Mouse (Mus musculus): Measurements from ENCODE around the gene Cyb561.

Cyb561 gene

DNA sequence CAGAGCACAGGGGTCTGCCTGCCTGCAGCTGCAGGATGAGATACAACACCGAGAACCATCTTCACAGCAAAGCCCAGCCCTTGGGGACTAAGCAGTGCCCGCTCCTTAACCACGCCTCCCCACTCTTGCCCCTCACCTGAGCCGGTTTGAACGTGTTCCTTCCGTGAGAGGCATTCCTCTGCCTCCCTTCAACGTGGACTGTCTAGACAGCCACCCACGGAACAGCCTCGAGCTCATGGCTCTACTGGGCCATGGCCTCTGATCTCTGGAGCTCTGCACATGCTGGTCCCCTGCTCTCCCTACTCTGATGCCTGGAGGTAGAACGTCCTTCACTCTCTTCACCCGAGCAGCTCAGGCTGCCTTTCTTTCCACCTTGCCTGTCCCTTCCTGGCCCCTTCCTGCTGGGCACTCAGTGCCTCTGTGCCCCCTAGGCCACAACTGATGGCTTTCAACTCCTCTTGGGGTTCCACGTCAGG, at the start of gene Cyb561:
TSS of gene Cyb561 (minus strand) at position 426 of the 476 bp plus-strand sequence.
- DNase-seq: no peak

DNA sequence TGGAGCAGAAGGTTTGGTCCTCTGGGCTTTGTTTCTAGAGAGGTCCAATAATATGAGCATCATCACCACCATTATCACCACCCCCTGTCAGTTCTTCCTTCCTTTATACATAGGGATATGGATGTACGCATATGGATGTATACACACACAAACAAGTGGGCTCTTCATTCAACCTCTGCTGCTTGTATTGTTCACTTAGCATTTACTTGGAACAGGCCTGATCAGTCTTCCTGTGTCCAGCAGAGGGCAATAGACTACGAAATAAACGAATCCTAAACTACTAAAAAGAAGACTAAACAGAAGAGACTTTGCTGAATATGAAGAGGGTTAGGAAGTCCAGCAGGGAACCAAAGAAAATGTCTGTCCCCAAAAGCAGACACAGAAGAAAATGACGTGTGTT, 48.6 kb upstream of the Cyb561 start:
- DNase-seq: peak; percentile 20 to 49

DNA sequence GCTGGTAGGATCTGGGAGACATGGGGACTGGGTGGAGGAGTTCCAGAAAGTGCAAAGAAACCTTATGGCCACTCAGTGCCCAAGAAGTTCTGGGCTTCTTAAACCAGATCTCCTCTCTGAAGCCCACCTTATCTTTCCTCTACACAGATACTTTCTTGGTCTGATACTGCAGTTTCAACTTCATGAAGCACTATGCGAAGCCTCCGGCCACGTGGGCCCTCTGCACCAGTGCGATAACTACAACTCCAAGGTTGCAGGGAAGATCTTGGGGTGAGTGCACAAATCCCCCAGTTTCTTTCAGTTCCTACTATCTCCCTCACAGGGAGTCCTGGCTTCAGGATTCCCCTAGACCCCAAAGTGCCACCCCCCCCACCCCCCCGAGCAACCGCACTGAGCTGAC, 46.9 kb upstream of the Cyb561 start:
- no peak for DNase-seq

DNA sequence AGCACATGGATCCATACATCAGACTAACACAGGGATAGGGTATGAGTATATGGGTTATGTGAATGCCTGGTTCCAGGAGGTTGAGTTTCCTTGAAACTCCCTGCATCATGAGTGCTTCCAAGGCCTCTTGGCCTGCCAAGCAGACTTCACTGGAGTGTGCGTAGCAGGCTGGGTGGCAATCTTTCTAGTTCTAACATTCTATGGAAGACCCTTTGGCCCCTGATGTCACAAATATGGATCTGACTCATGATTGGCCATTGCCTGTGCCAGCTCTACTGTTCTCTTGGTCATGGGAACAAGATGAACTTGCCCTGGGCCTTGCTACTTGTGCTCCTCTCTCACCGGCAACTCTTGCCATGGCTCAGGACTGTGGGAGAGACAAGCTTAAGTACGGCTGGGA, 41.2 kb upstream of the Cyb561 start, which contains the start of gene Ace3:
TSS of gene Ace3 (plus strand) at position 301 of the 400 bp plus-strand sequence.
- no peak for DNase-seq

DNA sequence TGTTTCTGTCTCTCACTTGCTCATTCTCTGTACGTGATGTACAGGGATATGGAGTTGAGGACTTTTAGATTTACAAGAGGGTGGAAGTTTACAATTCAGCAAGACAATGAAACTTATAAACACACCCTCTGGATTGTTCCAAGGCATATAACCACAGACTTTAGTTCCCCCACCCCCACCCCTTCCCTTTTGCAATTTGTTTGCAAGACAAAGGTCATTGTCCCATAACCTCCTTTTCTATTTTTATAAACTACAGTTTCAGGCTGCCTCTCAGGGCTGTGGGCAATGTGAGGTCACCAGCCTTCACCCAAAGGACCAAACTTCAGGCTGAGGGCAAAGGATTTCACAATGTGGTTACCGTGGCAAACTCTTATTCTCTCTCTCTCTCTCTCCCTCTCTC, 37.1 kb upstream of the Cyb561 start:
- no peak for DNase-seq

DNA sequence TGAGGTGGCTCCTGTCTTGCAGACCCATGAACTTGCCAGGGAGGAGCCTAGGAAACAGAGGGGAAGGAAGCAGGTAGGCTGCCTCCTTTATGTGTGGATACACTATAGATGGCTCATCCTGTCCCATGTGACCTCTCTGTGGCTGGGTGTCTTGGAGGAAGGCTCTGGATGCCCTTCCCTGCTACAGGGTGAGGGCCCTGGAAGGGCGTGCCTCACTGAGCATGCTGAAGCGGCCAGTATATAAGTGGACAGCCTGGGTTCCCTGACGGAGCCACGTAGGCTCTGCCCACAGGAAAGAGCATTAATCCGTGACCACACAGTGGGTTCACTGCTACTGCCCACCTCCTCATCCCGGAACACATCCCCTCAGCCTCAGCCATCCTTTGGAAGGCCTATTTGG, 36.3 kb upstream of the Cyb561 start:
- DNase-seq: no peak

DNA sequence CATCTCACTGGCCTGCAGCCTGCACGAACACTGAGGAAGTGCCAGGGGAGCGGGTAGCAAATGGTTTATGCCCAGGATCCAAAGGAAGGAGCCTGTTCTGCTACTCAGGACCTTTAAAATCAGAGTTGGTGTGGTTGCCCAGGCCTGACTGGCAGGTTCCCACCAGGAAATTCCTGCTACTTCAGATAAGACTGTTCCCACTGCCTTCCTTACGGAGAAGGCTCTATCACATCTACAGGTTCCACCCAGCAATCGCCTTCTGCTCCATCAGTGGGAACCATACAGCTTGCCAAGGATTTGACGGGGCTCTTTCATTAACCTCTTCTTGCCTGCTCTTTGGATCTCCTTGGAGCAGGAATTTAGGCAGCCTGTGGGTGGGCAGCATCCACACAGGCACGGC, 34.3 kb upstream of the Cyb561 start:
- DNase-seq: peak; percentile 19 to 27

DNA sequence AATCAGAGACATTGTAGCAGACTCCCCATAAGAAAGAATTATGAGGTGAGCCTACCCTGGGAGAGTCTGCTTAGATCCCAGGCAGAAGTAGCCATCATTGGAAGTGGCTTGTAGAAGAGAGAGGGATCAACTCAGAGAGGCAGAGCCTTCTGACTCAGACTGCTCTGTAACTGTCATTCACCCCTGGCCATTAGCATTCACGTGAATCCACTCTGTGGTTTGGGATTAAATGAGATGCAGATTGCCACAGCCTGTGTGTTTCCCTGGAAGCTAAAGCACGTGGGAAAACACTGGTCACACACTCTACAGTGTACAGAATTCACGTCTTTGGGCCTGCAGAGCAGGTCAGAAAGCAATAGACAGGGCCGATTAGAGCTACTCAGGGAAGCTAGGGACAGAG, 31.3 kb upstream of the Cyb561 start:
- no peak for DNase-seq

DNA sequence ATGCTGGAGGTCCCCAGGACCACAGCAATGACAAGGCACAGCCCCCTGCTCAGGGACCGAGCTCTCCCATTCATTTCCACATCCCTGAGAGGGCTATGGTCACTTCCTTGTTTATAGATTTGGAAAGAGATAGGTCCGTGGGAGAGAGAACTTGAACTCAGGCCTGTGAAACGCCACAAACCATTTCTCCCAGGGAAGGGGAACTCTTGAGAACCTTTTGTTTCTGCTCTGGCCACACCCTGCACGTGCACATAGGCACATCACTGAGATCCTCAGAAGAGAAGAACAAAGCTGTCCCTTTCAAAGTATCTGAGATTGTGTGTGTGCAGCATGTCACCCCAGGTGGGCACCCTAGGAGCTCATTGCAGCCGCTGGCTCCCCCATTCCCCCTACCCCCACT, 25.5 kb upstream of the Cyb561 start:
- DNase-seq: no peak

DNA sequence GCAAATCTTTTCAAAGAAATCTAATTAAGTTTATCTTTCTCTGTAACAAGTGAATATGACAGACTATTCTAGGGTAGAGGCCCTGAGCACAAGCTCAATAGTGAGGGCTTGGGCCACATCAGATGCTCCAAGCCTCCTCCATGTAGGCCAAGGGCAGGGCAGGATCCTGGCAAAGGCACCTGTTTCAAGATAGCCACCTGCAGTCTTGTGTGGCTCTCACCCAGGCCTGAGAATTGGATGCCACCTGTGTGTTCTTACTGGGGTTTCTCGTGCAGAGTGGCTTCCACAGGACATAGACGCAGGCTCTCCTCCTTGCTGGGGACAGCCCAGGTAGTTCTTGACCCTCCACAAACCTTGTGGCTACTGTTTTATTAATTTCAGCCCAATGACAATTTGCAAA, 25.1 kb upstream of the Cyb561 start:
- peak; percentile 61 to 69 for DNase-seq

DNA sequence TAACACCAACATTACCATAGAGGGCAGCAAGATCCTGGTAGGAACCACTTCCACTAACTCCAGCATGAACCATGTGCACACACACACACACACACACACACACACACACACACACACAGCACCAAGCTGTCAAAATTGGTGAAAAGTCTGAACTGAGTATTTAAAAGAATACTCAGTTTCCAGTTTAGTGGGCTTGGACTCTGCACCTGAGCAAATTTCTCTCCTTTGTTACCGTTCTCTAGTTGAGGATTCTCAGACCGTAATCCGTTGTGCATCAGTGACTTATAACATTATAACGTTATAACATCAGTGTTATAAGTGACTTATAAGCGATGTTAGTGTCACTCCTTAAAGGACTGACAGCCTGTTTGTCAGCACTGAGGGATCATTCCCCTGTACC, 22.5 kb upstream of the Cyb561 start:
- DNase-seq: no peak

DNA sequence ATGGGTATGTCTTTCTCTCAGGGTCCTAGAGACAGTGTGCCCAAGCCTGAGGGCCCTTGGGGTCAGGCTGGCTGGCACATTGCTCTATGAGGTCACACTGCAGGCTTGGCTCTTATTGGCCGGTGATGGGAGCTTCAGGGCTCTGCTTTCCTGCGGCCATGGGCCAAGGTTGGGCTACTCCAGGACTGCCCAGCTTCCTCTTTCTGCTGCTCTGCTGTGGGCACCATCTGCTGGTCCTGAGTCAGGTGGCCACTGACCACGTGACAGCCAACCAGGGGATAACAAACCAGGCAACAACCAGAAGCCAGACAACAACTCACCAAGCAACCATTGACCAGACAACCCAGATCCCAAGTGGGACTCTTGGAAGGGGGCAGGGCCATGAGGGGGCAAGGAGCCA, 21.9 kb upstream of the Cyb561 start:
- peak; percentile 70 to 77 for DNase-seq

DNA sequence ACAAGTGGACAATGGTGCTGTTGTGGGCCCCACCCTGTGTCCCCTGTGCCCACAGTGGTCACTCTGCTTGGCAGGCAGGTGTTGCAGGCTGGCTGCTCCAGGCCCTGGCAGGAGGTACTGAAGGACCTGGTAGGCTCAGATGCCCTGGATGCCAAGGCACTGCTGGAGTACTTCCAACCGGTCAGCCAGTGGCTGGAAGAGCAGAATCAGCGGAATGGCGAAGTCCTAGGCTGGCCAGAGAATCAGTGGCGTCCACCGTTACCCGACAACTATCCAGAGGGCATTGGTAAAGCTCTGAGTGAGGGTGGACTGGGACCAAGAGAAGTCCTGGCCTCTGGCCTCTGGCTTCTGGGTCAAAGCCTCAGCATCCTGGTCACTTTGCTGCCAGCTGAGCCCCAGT, 21.5 kb upstream of the Cyb561 start:
- DNase-seq: peak; percentile 55 to 73

DNA sequence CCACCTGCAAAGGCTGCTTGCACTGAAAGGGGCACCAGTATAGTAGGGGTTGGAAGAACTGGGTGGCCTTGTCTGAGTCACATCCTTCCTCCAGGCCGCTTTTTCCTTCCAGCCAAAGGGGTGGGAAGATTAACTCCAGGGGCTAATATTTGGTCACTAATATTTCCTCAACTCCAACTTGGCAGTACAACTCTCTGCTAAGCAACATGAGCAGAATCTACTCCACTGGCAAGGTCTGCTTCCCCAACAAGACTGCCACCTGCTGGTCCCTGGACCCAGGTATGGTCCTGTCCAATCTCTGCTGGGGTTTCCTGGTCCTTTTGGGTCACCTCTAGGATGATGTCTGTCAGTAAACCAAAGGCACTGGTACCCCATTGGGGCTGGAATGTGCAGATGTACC, 16.4 kb upstream of the Cyb561 start:
- peak; percentile 32 to 66 for DNase-seq

DNA sequence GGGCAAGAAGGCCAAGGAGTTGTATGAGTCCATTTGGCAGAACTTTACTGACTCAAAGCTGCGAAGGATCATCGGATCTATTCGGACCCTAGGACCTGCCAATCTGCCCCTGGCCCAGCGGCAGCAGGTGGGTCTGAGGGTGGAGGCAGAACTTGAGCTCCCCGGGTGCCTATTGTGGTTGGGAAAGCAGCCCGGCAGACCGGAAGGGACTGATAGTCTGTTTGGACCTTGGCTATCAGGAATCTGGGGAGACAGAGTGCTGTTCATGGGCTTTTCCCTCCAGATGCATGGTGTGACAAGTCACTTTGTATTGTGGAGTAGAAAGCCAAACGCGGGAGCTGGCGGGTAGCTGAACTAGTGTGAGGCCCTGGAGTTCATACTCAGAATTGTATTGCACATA, 15.8 kb upstream of the Cyb561 start:
- no peak for DNase-seq

DNA sequence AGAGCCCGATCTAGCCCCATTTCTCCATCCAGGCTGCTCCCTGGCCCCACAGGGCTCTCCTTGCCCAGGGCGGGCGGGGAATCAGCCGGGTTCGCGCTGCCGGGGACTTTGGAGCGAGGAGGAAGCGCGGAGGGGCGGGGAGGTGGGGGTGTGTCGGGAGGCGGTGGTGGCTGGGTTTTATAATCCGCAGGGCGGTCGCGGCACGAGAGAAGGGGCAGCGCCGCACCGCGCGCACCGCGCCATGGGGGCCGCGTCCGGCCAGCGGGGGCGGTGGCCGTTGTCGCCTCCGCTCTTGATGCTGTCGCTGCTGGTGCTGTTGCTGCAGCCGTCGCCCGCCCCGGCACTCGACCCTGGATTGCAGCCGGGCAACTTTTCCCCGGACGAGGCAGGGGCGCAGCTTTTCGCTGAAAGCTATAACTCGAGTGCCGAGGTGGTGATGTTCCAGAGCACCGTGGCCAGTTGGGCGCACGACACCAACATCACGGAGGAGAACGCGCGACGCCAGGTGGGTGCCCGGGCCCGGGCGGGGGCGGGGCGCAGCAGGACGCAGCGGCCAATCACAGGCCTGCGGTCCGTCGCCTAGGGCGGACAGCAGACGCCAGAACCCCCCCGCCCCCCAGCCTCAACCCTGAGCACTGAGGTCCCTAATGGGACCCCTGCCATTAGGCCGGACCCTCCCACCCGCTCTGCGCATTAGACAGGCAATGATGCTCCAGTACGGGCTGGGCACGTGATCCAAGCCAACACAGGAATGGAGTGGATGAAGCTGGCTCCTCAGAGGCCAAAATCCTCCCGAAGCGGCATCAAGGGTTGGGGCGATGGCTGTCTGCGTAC, 14.8 kb upstream of the Cyb561 start, which contains the start of gene Ace:
TSS of gene Ace (plus strand) at position 205 of the 834 bp plus-strand sequence.
- DNase-seq: peak; percentile 47 to 63

DNA sequence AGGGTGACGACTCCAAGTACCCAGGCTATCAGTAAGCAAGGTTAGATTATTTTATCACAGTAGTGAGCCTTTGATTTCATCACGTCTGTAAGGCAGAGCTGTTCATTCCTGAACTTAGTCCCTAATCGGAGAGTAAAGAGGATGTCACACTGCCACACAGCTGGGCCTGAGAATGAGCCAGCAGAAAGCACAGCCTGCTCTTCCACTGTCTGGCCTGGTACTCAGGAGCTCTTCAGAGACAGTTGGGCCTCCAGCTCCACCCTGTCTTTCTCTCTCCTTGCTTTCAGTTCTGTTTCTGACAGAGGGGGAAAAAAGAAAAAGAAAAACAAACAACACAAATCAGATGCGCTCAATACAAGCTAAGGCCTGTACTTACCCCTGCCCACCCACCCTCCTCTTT, 13.2 kb upstream of the Cyb561 start:
- no peak for DNase-seq

DNA sequence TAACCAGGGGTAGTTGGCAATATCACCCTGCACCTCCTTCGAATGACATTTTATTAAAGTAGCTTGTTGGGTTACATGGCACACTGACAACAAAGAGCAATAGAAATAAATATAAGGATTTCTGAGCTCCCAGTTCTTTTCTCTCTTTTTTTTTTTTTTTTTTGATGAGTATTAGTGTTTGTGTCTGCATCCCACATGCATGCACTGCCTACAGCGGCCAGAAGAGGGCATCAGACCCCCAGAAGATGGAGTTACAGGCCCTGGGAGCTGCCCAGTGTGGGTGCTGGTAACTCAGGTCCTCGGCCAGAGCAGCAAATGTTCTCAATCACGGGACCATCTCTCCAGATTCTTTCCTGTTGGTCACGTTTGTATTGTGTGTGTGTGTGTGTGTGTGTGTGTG, 11.6 kb upstream of the Cyb561 start:
- DNase-seq: no peak

DNA sequence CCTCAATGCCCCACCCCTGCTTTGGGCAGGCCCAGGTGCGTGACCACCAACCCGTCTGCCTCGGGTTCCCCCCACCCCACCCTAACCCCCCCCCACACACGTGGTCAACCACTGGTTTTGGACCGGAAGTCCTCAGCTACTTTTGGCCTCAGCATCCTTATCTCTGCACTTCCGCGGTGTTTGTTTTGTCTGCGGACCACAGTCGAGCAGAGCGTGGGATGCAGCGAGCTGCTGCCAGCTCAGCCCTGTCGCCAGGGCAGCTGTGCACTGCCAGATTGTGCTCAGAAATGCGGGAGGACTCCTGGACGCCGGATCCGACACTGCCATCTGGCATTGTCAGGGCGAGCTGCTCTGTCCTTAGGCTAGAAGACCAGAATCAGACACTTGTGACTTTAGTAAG, 6.2 kb upstream of the Cyb561 start:
- DNase-seq: peak; percentile 42 to 60

DNA sequence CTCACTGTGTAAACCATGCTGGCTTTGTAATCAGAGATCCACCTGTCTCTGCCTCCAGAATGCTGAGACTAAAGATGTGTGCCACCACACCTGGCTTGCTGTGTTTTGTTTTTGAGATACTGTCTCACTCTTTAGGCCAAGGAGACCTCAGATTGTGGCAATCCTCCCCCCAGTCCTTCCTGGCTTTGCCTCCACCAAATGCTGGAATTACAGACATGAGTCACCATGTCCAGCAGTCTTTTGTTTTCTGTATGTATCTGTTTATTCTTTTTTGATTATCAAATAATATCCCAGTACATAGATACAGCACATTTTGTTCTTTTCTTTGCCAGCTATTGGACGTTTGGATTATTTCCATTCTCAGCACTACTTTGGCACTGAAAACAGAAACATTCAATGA, 5.4 kb upstream of the Cyb561 start:
- no peak for DNase-seq

DNA sequence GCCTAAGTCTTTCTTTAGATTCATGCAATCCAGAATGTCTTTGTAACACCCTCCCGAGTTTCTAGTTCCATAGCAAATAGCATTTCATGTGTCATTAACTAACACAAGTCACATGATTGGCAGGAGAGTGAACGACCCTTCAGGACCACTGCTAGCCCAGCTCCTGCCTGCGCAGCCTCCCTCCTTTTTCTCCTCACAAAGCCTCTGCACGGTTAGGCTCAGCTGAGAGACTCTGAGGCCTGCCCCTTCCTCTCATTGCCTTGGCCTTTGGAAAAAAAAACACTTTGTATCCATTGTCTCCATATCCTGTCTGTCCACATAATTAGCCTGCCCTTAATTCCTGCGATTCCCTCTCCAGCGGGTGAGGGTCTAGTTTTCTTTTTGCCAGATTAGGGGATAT, 4.4 kb upstream of the Cyb561 start:
- no peak for DNase-seq

DNA sequence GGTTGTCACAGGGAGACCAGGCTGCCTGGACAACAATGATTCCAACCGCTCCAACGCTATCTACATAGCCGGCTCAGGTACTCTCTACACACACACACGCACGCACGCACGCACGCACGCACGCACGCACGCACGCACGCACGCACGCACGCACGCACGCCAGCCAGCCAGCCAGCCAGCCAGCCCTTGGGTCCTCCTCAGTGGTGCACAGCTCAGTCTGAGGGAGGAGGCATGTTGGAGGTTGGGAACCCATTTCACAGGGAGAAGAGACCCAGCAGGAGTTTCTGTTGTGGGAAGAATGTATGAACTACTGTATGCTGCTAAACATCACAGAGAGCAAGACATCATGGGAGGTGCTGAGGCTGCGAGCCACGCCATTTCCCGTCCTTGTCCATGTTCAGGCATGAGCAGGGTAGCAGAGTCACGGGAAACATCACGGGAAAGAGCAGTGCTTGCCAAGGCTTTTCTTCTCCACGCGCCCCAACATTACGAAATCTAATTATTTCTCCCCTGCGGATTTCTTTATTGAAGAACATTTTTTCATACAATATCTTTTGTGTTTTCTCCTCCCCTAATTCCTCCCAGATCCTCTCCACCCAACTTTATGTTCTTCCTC, 2.8 kb upstream of the Cyb561 start:
- DNase-seq: no peak

DNA sequence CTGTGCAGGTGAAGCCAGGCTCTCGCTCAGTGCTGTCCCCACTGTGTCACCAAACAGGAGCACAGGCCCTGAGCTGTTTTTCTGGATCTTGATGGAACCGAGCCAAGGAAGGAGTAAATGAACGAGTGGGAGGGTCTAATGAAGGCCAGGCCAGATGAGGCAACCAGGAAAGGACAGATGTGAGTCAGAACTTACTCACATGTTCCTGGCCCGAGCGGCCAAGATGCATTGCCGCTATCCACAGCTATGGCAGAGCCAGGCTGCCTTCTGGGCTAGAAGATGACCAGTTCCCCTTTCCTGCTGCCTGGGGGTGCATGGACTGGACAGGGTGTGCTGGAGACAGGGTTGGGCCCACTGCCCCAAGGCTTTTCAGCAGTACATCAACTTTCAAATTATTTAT, 266 bp upstream of the Cyb561 start:
- DNase-seq: no peak

DNA sequence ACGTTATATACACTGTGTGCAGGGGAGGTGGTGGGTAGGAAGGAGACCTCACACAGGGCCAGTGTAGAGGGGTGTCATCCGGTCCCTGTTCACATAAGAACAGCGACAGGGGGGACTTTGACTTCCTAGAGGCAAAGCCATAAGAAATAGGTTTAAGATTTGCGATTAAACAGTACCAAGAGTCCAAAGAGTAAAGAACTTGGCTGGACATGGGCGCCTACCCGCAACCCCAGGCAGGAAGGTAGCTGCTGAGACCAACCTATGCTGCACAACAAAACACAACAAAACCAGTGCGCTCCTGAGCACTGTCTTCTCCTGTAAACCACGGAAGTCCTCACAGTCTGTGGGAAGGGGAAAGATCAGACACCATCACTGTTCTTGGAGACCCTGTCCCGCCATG, 1.0 kb downstream of the Cyb561 start:
- no peak for DNase-seq
